Mouse (Mus musculus) midbrain, embryonic 15.5 days (tissue): Measurements from ENCODE around the gene Nup210. TPM values are rescaled to one million over a fixed set of nuclear protein-coding genes. Genes with fewer than 3 reads are reported as not detected.

Source experiments
- ATAC-seq: fragments of 200-750 bp; cut with Nextera tagmentation; replicated peaks from 2 replicates; pipeline ENCODE4 v1.8.0; 2017; ENCODE audit warnings: moderate TSS enrichment
- H3K27ac ChIP-seq: fragments of 300-500 bp; sonication (generic); 2 replicates; pipeline ENCODE4 v1.5.1; 2015; ENCODE audit warnings: mild to moderate bottlenecking, inconsistent platforms
- H3K27me3 ChIP-seq: fragments of 300-500 bp; sonication (generic); replicated peaks from 2 replicates; pipeline ENCODE4 v1.6.1; 2015; ENCODE audit warnings: inconsistent platforms
- H3K36me3 ChIP-seq: fragments of 300-500 bp; sonication (generic); replicated peaks from 2 replicates; pipeline ENCODE4 v1.6.1; 2015; ENCODE audit warnings: inconsistent platforms
- H3K4me1 ChIP-seq: fragments of 300-500 bp; sonication (generic); 2 replicates; pipeline ENCODE4 v1.6.1; 2015; ENCODE audit warnings: inconsistent platforms
- H3K4me2 ChIP-seq: fragments of 300-500 bp; sonication (generic); 2 replicates; pipeline ENCODE4 v1.6.1; 2015; ENCODE audit warnings: inconsistent platforms, mild to moderate bottlenecking, moderate library complexity
- H3K4me3 ChIP-seq: fragments of 300-500 bp; sonication (generic); 2 replicates; pipeline ENCODE4 v1.5.1; 2015; ENCODE audit warnings: mild to moderate bottlenecking, inconsistent platforms
- H3K9ac ChIP-seq: fragments of 300-500 bp; sonication (generic); 2 replicates; pipeline ENCODE4 v1.6.1; 2015; ENCODE audit warnings: mild to moderate bottlenecking, inconsistent platforms
- H3K9me3 ChIP-seq: fragments of 300-500 bp; sonication (generic); 2 replicates; pipeline ENCODE4 v1.6.1; 2016; ENCODE audit warnings: inconsistent platforms
- WGBS: fragments of 180-500 bp; shearing (Covaris S2); methylation state at CpG from one replicate; pipeline ENCODE4 v1.1.7; 2015; ENCODE audit warnings: mixed read lengths; 5-methylcytosine and 5-hydroxymethylcytosine counted together
- polyA plus RNA-seq: library from polyadenylated mRNA; unstranded; fragments of >200 nt; fragmentation: Nextera tagmentation; extraction: Ambion mirVana; gene quantifications from 2 replicates; pipeline ENCODE4 v1.2.1, GENCODE M21; 2015

Nup210 gene
- polyA plus RNA-seq, 1 experiment from 2014 or later, result 22.5 TPM

DNA sequence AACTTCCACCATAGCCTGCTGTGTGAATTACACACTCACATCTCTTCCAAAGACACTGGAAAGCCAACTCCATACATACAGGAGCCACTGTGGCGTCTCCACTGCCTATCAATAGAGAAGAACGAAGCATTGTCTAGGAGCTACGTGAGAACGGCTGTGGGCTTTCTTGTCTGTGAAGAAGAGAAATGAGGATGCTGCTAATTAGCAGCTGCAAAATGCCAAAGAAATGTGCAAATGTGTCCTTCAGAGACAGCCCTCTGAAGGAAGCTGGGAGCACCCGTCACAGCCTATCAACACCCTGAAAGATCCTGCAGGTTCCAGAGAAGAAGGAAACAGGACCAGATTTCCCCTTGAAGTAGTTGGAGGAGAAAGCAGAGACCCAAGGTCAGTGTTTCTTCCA, 69.2 kb downstream of the Nup210 start:
- H3K27ac ChIP-seq, result no peak overlapping the region
- no peaks in the 10 kb centered on the region for H3K27me3 ChIP-seq
- no peak for ATAC-seq
- no peak overlapping the region for H3K4me3 ChIP-seq
- no peak overlapping the region for H3K4me2 ChIP-seq
- no peaks in the 10 kb centered on the region for H3K9me3 ChIP-seq
- 67% methylated on average over 5 of the region's 5 CpGs for WGBS
- H3K4me1 ChIP-seq, result no peaks in the 10 kb centered on the region
- peaks cover 24% of the 10 kb centered on the region; the same call in 1 of the 2 replicates for H3K36me3 ChIP-seq
- H3K9ac ChIP-seq, result no peak overlapping the region

DNA sequence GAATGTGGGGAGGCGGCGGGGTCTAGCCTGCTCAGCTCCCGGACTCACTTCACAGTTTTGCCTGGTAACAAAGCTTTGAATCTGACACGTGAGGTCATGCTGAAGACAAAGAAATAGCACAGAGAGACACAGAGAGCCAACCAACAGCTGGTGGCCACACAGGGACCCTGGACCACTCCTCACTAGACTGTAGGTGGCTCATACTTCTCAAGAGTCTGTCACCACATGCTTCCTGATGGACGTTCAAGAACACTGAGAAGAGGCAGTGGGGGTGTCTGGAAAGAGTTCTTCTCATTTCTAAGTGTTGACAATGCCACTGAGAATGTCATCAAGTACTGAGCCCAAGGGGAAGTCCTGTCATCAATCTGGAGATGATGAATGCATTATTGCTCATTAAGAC, 70.4 kb downstream of the Nup210 start:
- H3K36me3 ChIP-seq, result peaks cover 29% of the 10 kb centered on the region; the same call in 1 of the 2 replicates
- H3K4me3 ChIP-seq, result no peak overlapping the region
- WGBS, result 73% methylated on average over 5 of the region's 5 CpGs
- H3K27ac ChIP-seq, result no peak overlapping the region
- no peaks in the 10 kb centered on the region for H3K4me1 ChIP-seq
- no peak overlapping the region for H3K4me2 ChIP-seq
- no peak overlapping the region for H3K9ac ChIP-seq
- H3K27me3 ChIP-seq, result no peaks in the 10 kb centered on the region
- ATAC-seq, result no peak
- H3K9me3 ChIP-seq, result no peaks in the 10 kb centered on the region

DNA sequence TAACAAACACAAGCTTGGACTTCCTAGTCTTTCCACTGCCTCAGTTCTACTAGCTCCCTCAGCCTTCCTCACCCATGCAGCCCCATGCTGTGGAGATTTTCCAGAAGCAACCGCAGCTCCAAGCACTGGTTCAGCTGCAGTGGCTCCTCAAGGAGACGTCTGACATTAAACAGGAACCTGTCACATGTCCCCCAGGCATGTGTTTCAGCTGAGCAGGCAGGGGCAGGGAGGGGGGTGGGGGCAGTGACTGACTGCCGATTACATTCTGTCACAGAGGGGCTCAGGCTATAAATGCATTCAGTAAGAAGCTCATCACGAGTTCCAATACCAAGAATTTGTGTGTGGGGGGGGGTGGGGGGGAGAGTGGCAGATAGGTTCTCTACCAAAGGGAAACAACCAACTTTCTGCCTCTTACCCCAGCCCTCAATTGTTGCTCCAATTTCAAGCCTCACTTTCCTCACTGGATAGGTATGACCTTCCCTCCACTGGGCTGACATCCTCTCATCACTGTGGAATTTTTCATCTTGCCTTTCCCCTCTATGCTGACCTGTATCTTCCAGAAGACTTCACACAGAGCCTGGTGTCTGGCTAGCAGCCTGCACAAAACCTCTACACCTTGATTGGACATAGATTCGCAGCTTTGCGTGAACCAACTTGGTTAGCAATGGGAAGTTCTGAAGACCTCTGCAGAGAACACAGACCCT, 71.8 kb downstream of the Nup210 start:
- Histone ChIP-seq H3K27ac (no peak overlapping the region), H3K27me3 (no peaks in the 10 kb centered on the region), H3K9me3 (no peaks in the 10 kb centered on the region), H3K9ac (no peak overlapping the region), H3K4me2 (no peak overlapping the region), H3K4me3 (no peak overlapping the region), H3K36me3 (peaks cover 27% of the 10 kb centered on the region; the same call in 1 of the 2 replicates), H3K4me1 (no peaks in the 10 kb centered on the region)
- WGBS, result 58% methylated on average over 6 of the region's 6 CpGs
- ATAC-seq, result no peak

DNA sequence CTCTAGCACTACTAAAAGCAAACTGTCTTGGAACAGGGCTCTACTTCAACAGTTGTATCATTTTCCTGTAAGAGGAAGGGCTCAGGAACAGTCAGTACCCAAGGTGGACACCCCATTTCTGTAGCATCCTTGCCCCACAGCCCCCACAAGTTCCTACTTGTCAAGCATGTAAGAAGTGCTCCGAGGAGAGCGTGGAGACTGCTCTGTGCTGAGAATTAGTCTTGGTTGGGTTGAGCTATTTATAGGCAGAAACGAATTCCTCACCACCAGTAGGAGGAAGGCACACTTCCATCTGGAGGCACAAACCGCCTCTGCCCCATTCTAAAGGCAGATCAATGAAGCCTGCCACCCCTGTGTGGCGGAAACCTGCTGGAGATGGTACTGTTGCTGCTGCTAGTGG, 75.3 kb downstream of the Nup210 start:
- H3K4me1 ChIP-seq, result no peaks in the 10 kb centered on the region
- H3K4me2 ChIP-seq, result no peak overlapping the region
- H3K9ac ChIP-seq, result no peak overlapping the region
- no peaks in the 10 kb centered on the region for H3K27me3 ChIP-seq
- no peak for ATAC-seq
- WGBS, result 45% methylated on average over 5 of the region's 5 CpGs
- H3K9me3 ChIP-seq, result no peaks in the 10 kb centered on the region
- no peak overlapping the region for H3K4me3 ChIP-seq
- no peak overlapping the region for H3K27ac ChIP-seq
- peaks cover 33% of the 10 kb centered on the region; the same call in 1 of the 2 replicates for H3K36me3 ChIP-seq

DNA sequence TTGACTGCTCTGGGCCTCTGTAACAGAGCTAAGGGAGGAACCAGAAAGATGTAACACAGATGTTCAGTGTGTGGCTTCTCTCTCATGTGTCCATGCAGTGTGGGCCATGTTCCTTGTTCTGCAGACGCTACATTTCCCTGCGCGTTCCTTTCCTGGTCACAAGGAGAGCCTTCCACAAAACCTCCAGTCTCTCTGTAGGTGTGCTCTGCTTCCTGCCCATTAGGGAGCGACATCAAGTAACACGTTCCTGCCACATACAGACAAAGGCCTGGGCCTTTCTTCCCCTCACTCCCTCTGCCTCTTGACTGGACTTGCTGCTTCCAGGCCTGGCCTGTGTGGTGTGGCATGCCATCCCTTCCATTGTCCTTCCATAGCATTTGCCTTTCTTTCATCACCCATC, 88.4 kb downstream of the Nup210 start:
- Histone ChIP-seq H3K36me3 (peaks cover 3% of the 10 kb centered on the region; the same call in 1 of the 2 replicates), H3K4me3 (no peak overlapping the region), H3K27me3 (no peaks in the 10 kb centered on the region), H3K9ac (no peak overlapping the region), H3K9me3 (no peaks in the 10 kb centered on the region), H3K4me2 (no peak overlapping the region), H3K27ac (no peak overlapping the region), H3K4me1 (no peaks in the 10 kb centered on the region)
- WGBS, result 93% methylated on average over 5 of the region's 5 CpGs
- ATAC-seq, result no peak

DNA sequence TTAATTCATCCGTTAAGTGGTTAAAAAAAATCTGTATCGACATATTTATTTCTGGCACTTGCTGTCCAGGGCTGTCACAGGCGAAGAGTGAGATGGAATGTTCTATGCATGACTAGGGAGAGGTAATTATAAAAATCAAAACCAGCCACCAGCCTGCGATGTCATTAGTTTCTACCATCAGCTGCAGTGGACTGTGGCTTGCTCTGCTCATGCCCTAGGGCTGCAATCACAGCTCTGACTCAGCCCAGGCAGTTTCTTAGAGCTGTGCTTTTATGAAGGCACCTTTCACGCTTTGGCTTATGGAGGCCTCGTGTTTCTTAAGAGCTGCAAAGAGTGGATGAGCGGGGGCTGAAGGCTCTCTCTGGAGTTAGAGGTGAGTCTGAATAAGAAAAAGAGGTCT, 95.8 kb downstream of the Nup210 start:
- Histone ChIP-seq H3K4me2 (no peak overlapping the region), H3K4me1 (no peaks in the 10 kb centered on the region), H3K27ac (no peak overlapping the region), H3K9ac (no peak overlapping the region), H3K4me3 (no peak overlapping the region), H3K9me3 (no peaks in the 10 kb centered on the region), H3K36me3 (no peaks in the 10 kb centered on the region; the same call in 1 of the 2 replicates), H3K27me3 (no peaks in the 10 kb centered on the region)
- no peak for ATAC-seq
- 78% methylated on average over 7 of the region's 7 CpGs for WGBS

DNA sequence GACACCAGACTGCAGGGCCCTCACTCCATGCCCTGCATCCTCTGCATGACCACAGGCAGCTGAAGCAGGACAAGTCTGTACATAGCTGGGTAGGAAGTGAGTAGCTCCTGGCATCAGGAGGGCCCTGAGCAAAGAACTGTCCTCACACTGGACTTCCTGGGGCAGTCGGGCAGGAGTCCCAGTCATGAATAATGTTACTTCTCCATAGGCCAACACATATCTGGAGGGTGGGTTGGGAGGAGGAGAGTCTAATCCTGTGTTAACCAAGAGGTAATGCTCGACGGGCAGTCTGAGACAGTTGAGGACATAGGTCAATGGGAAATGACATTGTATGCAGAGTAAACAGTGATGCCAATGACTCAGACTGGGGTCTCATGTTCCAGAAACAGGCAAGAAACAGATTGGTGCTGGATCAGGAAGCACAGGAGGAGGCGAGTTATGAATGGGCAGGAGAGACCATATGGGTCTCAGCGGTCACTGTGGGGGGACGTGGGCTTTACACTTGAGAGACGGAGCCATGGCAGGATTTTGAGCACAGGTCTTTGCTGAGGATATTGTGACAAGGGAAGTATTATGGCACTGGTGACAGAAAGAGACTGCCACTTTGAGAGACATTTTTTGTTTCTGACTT, 99.9 kb downstream of the Nup210 start:
- ATAC-seq, result no peak
- no peak overlapping the region for H3K9ac ChIP-seq

DNA sequence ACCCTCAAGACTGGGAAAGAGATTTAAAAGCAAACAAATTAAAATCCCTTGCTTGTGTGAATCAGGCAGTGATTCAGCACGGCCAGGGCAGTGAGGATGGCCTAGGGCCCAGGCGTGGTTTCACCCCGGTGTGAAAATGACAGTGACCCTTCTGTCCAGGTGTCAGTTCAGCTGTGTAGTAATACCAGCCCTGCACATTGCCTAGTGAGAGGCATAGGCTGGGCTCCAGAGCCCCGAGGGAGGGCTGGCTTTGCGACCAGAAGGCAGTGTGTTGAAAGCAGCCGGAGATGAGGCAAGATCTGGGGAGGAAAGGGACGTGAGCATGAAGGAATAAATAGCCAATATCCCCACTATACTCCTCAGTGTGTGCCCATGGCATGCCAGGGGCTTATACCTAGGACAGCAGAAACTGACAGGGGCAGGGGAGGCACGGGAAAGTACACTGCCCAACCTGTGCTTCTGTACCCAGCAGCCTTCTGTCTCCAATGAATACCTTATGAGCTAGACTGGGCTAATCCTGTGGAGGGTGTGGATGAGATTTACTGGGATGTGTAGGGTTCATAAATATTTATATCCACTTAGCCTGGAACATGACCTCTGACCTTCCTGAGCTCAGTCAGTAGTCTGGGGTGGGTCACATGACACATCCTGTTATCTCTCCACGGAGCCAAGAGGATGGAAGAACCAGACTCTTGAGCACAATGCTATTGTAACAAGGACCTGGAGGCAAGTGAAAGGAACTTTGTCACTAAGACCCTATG, 102.3 kb downstream of the Nup210 start:
- Histone ChIP-seq H3K4me2 (no peak overlapping the region), H3K9ac (no peak overlapping the region), H3K9me3 (no peaks in the 10 kb centered on the region), H3K36me3 (no peaks in the 10 kb centered on the region), H3K4me3 (no peak overlapping the region), H3K27me3 (no peaks in the 10 kb centered on the region), H3K27ac (no peak overlapping the region), H3K4me1 (no peaks in the 10 kb centered on the region)
- WGBS, result 51% methylated on average over 9 of the region's 9 CpGs
- ATAC-seq, result no peak

More for the DNA sequence above, 99.9 kb downstream of the Nup210 start:
- no peak overlapping the region for H3K4me3 ChIP-seq
- no peaks in the 10 kb centered on the region for H3K27me3 ChIP-seq
- H3K27ac ChIP-seq, result no peak overlapping the region
- no peak overlapping the region for H3K4me2 ChIP-seq
- no peaks in the 10 kb centered on the region for H3K9me3 ChIP-seq
- H3K4me1 ChIP-seq, result no peaks in the 10 kb centered on the region
- 81% methylated on average over 7 of the region's 7 CpGs for WGBS
- no peaks in the 10 kb centered on the region; the same call in 1 of the 2 replicates for H3K36me3 ChIP-seq

DNA sequence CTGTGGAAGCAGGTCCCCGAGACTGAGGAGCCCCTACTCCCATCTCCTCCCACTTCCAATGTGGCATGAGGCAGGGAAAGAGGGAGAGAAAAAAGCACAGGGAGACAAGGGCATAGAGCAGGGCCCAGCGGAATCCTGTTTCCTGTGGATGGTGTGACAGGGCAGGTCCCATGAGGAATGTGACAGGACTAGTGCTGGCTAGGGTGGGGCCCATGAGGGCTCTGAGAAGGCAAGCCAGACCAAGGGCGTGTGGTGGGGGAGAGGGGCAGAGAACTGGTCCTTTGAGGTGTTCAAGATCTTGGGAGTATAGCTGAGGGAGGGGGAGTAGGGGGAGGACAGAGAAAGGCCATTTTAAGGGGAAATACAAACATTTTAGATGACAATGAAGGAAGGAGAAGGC, 104.2 kb downstream of the Nup210 start:
- ATAC-seq, result no peak
- H3K9me3 ChIP-seq, result no peaks in the 10 kb centered on the region
- no peaks in the 10 kb centered on the region for H3K27me3 ChIP-seq
- H3K4me3 ChIP-seq, result no peak overlapping the region
- no peak overlapping the region for H3K9ac ChIP-seq
- H3K36me3 ChIP-seq, result no peaks in the 10 kb centered on the region
- H3K4me2 ChIP-seq, result no peak overlapping the region
- H3K27ac ChIP-seq, result no peak overlapping the region
- no peaks in the 10 kb centered on the region for H3K4me1 ChIP-seq
- WGBS, result 84% methylated on average over 3 of the region's 3 CpGs

DNA sequence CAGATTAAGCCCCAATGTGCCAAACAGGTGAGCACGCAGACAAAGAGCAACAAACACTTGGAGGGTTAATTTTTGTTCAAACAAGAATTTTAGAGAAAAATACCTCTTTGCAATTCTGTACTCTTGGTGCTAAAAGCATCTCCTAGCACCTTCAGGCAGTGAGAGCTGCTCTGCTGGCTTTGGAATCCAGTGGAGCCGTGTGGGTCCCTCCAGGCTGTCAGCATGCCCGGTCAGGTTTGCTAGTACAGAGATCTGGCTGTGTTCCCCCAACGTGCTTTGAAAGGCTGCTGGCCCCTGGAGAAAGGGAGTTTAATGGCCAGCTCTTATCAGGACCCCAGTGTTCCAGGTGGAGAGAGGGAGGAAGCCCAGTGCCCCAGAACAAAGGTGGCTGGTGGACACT, 105.1 kb downstream of the Nup210 start:
- no peak overlapping the region for H3K9ac ChIP-seq
- no peak overlapping the region for H3K4me3 ChIP-seq
- H3K27me3 ChIP-seq, result no peaks in the 10 kb centered on the region
- no peaks in the 10 kb centered on the region for H3K9me3 ChIP-seq
- H3K4me2 ChIP-seq, result no peak overlapping the region
- no peak overlapping the region for H3K27ac ChIP-seq
- whole genome bisulfite sequencing, result 77% methylated on average over 4 of the region's 4 CpGs
- no peaks in the 10 kb centered on the region for H3K4me1 ChIP-seq
- H3K36me3 ChIP-seq, result no peaks in the 10 kb centered on the region
- ATAC-seq, result no peak

DNA sequence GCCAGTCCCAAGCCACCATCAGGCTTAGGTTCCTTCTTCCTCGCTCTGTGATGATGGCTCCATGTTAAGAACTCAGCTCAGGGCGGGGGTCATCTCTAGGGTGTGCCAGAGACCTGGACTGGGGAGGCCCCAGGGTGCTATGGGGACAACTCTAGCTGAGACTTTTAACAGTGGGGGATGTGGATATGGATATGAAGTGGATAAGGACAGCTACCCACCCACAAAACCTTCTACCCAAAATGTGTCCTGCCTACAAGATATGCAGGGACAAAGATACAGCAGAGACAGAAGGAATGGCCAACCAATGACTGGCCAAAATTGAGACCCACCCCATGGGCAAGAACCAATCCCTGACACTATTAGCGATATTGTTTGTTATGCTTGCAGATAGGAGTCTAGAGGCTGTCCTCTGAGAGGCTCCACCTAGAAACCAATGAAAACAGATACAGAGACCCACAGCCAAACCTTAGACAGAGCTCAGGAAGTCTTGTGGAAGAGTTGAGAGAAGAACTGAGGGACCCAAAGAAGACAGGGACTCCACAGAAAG, 108.3 kb downstream of the Nup210 start:
- no peaks in the 10 kb centered on the region for H3K27me3 ChIP-seq
- no peak overlapping the region for H3K4me2 ChIP-seq
- H3K4me1 ChIP-seq, result no peaks in the 10 kb centered on the region
- WGBS, result 91% methylated on average over 3 of the region's 3 CpGs
- H3K4me3 ChIP-seq, result no peak overlapping the region
- H3K27ac ChIP-seq, result no peak overlapping the region
- ATAC-seq, result no peak
- no peak overlapping the region for H3K9ac ChIP-seq
- no peaks in the 10 kb centered on the region for H3K9me3 ChIP-seq
- no peaks in the 10 kb centered on the region for H3K36me3 ChIP-seq

DNA sequence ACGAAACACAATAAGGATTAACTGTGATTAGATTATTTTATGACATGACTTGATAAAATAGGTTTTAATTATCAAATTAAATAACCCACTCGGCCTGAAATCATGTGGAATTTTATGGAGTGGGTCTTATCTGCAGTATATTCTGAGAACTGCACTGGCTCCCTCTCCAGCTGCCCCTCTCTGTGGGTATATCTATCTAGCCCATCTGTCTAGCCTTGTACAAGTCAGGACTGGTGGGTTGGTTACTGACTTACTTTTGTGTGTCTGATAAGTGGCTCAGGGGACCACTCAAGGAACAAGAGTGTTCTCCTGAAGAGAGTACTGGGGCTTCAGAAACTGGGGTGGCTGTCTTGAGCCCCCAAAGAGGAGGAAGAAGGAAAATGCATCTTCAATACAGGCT, 109.4 kb downstream of the Nup210 start:
- Histone ChIP-seq H3K27ac (no peak overlapping the region), H3K27me3 (no peaks in the 10 kb centered on the region), H3K9me3 (no peaks in the 10 kb centered on the region), H3K4me3 (no peak overlapping the region), H3K4me2 (no peak overlapping the region), H3K4me1 (no peaks in the 10 kb centered on the region), H3K36me3 (no peaks in the 10 kb centered on the region), H3K9ac (no peak overlapping the region)
- 65% methylated on average over 2 of the region's 2 CpGs for WGBS
- ATAC-seq, result no peak
